Mouse (Mus musculus): ENCODE results near the gene Itgb8. TPM values are rescaled to one million over a fixed set of nuclear protein-coding genes. Genes with fewer than 3 reads are reported as not detected.

Itgb8 gene
- total and polyA plus RNA-seq, 2 experiments from 2014 or later, result 1.2 to 6.0 TPM

DNA sequence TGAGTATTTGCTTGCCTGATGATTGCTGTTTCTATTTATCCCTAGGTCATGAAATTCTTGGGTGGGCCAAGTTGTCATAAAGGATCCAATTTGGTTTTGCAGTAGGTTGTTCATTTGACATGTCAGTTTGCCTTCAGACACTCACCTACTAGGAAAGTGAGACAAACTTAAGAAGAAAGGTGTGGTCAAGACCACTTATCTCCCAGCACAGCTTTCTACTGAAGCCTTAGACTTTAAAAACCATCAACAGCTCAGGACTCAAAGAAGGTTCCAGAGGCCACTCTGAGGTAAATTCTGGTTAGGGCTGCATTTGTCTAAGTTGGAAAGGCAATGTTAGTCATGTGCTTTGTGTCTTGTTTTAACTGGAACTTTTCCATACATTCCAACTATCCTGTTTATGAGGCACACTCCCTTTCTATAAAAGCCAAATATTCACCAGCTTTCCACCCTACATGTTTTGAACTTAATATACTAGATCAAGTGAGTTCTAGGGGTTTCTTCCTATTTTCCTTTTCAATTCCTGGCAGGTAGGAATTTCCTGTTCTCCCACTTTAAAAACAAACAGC, 20.8 kb downstream of the Itgb8 start:
- no peaks in the 10 kb centered on the region for H3K9me3 ChIP-seq (replicated peaks; ENCODE audit: control insufficient read depth, low read length)
- H3K9ac ChIP-seq (replicated peaks; ENCODE audit: low read depth, low read length), result no peak overlapping the region
- TF ChIP-seq CTCF (IDR thresholded peaks at IDR 0.05; ENCODE audit: low read depth), result no peak
- TF ChIP-seq EP300 (IDR thresholded peaks at IDR 0.05; ENCODE audit: low read depth), result no peak
- no peak for DNase-seq (ENCODE audit: low spot score)
- H3K4me3 ChIP-seq (ENCODE audit: low read depth, low read length), result no peak overlapping the region
- no peak overlapping the region for H3K4me2 ChIP-seq (ENCODE audit: low read depth, low read length)
- H3K27ac ChIP-seq (ENCODE audit: low read depth), result no peak overlapping the region
- no peaks in the 10 kb centered on the region for H3K36me3 ChIP-seq (replicated peaks; ENCODE audit: control insufficient read depth, insufficient read depth, low read length)
- H3K27me3 ChIP-seq (ENCODE audit: control insufficient read depth, insufficient read depth, low read length), result no peaks in the 10 kb centered on the region
- H3K4me1 ChIP-seq (ENCODE audit: control insufficient read depth, insufficient read depth), result no peaks in the 10 kb centered on the region
- ATAC-seq (ENCODE audit: insufficient read depth, low read depth), result no peak

DNA sequence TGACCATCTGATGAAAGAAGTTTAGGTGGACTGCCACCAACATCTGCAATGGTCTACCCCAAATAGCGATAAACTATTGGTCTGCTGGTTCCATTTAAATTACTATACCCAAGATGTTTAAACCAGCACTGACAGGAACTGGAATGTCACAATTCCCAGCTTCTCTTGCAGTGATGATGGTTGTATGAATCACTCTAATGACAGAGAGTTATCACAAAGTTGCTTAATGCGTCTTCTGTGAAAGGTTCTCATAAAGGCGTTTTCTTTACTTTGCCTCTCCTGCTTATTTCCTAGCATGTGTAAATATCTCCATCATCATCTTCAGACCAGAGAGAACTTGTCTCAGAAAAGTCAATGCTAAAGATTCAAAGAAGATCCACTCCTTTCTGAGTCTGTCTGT, 23.4 kb downstream of the Itgb8 start:
- H3K36me3 ChIP-seq (replicated peaks; ENCODE audit: control insufficient read depth, insufficient read depth, low read length), result no peaks in the 10 kb centered on the region
- H3K9me3 ChIP-seq (replicated peaks; ENCODE audit: control insufficient read depth, low read length), result no peaks in the 10 kb centered on the region
- no peak for TF ChIP-seq CTCF (IDR thresholded peaks at IDR 0.05; ENCODE audit: low read depth)
- TF ChIP-seq EP300 (IDR thresholded peaks at IDR 0.05; ENCODE audit: low read depth), result no peak
- WGBS, result 85% methylated on average over 3 of the region's 3 CpGs
- no peak overlapping the region for H3K4me2 ChIP-seq (ENCODE audit: low read depth, low read length)
- H3K9ac ChIP-seq (replicated peaks; ENCODE audit: low read depth, low read length), result no peak overlapping the region
- no peak for DNase-seq (ENCODE audit: low spot score)
- H3K27ac ChIP-seq (ENCODE audit: low read depth), result no peak overlapping the region
- H3K27me3 ChIP-seq (ENCODE audit: control insufficient read depth, insufficient read depth, low read length), result no peaks in the 10 kb centered on the region
- H3K4me1 ChIP-seq (ENCODE audit: control insufficient read depth, insufficient read depth), result no peaks in the 10 kb centered on the region
- ATAC-seq (ENCODE audit: insufficient read depth, low read depth), result no peak
- H3K4me3 ChIP-seq (ENCODE audit: low read depth, low read length), result no peak overlapping the region

DNA sequence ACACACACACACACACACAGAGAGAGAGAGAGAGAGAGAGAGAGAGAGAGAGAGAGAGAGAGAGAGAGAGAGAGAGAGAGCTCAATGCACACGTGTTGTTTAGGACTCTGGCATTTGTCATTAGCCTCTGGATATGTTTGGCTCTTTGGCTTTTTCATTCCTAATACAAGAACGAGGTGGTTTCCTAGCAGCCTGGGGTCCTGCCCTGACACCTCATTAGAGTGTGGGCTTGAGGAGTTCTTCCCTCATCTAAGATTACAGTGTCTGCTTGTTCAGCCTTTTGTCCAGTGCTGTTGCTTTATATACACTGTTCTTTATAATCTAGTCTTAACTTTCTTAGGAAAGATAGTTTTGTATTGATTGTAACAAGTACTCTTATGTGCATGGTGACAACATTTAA, 27.1 kb downstream of the Itgb8 start:
- Histone ChIP-seq H3K27me3 (ENCODE audit: control insufficient read depth, insufficient read depth, low read length) (no peaks in the 10 kb centered on the region), H3K9ac (replicated peaks; ENCODE audit: low read depth, low read length) (no peak overlapping the region), H3K4me2 (ENCODE audit: low read depth, low read length) (no peak overlapping the region), H3K27ac (ENCODE audit: low read depth) (no peak overlapping the region), H3K36me3 (replicated peaks; ENCODE audit: control insufficient read depth, insufficient read depth, low read length) (no peaks in the 10 kb centered on the region), H3K9me3 (replicated peaks; ENCODE audit: control insufficient read depth, low read length) (no peaks in the 10 kb centered on the region), H3K4me1 (ENCODE audit: control insufficient read depth, insufficient read depth) (no peaks in the 10 kb centered on the region), H3K4me3 (ENCODE audit: low read depth, low read length) (no peak overlapping the region)
- ATAC-seq (ENCODE audit: insufficient read depth, low read depth) (no peak), DNase-seq (ENCODE audit: low spot score) (no peak)
- WGBS, result 23% methylated on average over 2 of the region's 2 CpGs
- no peak for TF ChIP-seq CTCF (IDR thresholded peaks at IDR 0.05; ENCODE audit: low read depth)

DNA sequence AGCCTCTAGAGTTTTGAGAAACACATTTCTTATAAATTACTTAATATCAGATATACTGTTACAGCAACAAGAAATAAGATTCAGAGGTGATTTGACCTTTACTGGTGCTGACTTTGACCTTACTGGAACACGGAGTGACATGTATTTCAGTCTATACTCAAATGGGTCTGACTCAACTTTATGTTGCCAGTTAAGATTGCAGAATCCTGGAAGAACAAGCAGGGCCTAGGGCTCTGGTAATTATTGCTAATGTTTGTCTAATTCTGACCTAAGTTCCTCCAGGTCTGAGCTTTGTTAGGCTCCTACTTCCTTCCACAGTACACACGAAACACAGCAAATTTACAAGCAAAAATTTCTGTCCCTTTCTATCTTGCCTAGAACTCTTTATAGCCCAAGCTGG, 28.0 kb downstream of the Itgb8 start:
- H3K9me3 ChIP-seq (replicated peaks; ENCODE audit: control insufficient read depth, low read length), result no peaks in the 10 kb centered on the region
- no peak overlapping the region for H3K9ac ChIP-seq (replicated peaks; ENCODE audit: low read depth, low read length)
- TF ChIP-seq CTCF (IDR thresholded peaks at IDR 0.05; ENCODE audit: low read depth) (no peak), EP300 (IDR thresholded peaks at IDR 0.05; ENCODE audit: low read depth) (no peak)
- no peaks in the 10 kb centered on the region for H3K4me1 ChIP-seq (ENCODE audit: control insufficient read depth, insufficient read depth)
- DNase-seq (ENCODE audit: low spot score), result no peak
- H3K4me3 ChIP-seq (ENCODE audit: low read depth, low read length), result no peak overlapping the region
- H3K27me3 ChIP-seq (ENCODE audit: control insufficient read depth, insufficient read depth, low read length), result no peaks in the 10 kb centered on the region
- H3K27ac ChIP-seq (ENCODE audit: low read depth), result no peak overlapping the region
- no peak for ATAC-seq (ENCODE audit: insufficient read depth, low read depth)
- WGBS, result 79% methylated on average over 2 of the region's 2 CpGs
- H3K36me3 ChIP-seq (replicated peaks; ENCODE audit: control insufficient read depth, insufficient read depth, low read length), result no peaks in the 10 kb centered on the region
- no peak overlapping the region for H3K4me2 ChIP-seq (ENCODE audit: low read depth, low read length)

DNA sequence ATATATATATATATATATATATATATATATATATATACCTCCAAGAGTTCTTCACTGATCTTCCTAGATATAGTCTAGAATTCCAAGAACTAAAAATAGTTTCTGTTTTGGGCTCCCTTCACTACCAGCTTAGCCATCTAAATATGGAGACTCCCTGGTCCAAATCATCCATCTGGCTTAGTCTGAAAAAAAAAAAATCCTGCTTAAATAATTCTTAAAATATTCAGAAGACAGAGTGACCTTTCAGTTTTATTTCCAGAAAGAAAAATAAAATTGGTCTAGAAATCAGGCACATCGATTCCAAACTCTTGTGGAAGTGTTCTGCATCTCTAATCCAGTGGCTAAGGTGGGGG, 28.6 kb downstream of the Itgb8 start:
- 79% methylated on average over 1 of the region's 1 CpGs for WGBS

DNA sequence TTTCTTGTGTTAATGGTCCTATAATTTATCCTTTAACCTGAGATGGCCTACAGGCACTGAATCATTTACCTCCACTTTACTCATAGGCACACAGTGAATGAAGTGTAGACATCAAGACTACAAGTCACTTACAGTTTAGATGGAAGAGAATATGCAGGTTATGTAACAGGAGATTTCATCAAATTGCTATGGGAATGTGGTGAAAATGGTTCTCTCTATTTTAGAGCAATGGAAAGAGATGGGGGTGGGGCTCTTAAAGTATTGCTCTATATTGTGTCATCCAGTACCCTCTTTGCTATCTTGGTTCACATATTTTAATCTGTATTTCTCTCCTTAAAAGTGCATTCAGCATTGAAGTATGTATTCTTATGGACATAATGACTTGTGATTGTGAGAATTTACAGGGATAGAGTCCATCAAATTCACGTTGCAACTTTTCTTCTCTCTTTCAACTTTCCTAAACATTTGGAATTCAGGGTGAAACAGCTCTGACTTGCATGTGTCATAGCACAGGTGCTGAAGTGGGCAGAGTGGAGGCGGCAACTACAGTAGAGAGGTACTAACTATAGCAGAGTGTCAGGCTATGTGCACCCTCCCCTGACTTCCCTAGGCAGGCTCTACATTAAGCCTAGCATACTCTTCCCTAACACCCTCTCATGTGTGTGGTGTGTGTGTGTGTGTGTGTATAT, 29.1 kb downstream of the Itgb8 start:
- no peak for DNase-seq (ENCODE audit: low spot score)
- no peaks in the 10 kb centered on the region for H3K4me1 ChIP-seq (ENCODE audit: control insufficient read depth, insufficient read depth)
- no peak overlapping the region for H3K27ac ChIP-seq (ENCODE audit: low read depth)

More for the DNA sequence above, 28.6 kb downstream of the Itgb8 start:
- Histone ChIP-seq H3K4me3 (ENCODE audit: low read depth, low read length) (no peak overlapping the region), H3K27me3 (ENCODE audit: control insufficient read depth, insufficient read depth, low read length) (no peaks in the 10 kb centered on the region), H3K4me2 (ENCODE audit: low read depth, low read length) (no peak overlapping the region), H3K9ac (replicated peaks; ENCODE audit: low read depth, low read length) (no peak overlapping the region), H3K36me3 (replicated peaks; ENCODE audit: control insufficient read depth, insufficient read depth, low read length) (no peaks in the 10 kb centered on the region), H3K27ac (ENCODE audit: low read depth) (no peak overlapping the region), H3K9me3 (replicated peaks; ENCODE audit: control insufficient read depth, low read length) (no peaks in the 10 kb centered on the region), H3K4me1 (ENCODE audit: control insufficient read depth, insufficient read depth) (no peaks in the 10 kb centered on the region)
- ATAC-seq (ENCODE audit: insufficient read depth, low read depth) (no peak), DNase-seq (ENCODE audit: low spot score) (no peak)
- TF ChIP-seq EP300 (IDR thresholded peaks at IDR 0.05; ENCODE audit: low read depth), result no peak
- TF ChIP-seq CTCF (IDR thresholded peaks at IDR 0.05; ENCODE audit: low read depth), result no peak

More for the DNA sequence above, 29.1 kb downstream of the Itgb8 start:
- Histone ChIP-seq H3K4me2 (ENCODE audit: low read depth, low read length) (no peak overlapping the region), H3K9me3 (replicated peaks; ENCODE audit: control insufficient read depth, low read length) (no peaks in the 10 kb centered on the region), H3K36me3 (replicated peaks; ENCODE audit: control insufficient read depth, insufficient read depth, low read length) (no peaks in the 10 kb centered on the region), H3K27me3 (ENCODE audit: control insufficient read depth, insufficient read depth, low read length) (no peaks in the 10 kb centered on the region), H3K9ac (replicated peaks; ENCODE audit: low read depth, low read length) (no peak overlapping the region), H3K4me3 (ENCODE audit: low read depth, low read length) (no peak overlapping the region)
- WGBS, result 72% methylated on average over 2 of the region's 2 CpGs
- no peak for TF ChIP-seq EP300 (IDR thresholded peaks at IDR 0.05; ENCODE audit: low read depth)
- TF ChIP-seq CTCF (IDR thresholded peaks at IDR 0.05; ENCODE audit: low read depth), result no peak
- ATAC-seq (ENCODE audit: insufficient read depth, low read depth), result no peak

Measured in heart, postnatal 0 days (tissue).